Comparison of ENCODE assay signal across 10 mouse cellular contexts in the genomic region with DNA sequence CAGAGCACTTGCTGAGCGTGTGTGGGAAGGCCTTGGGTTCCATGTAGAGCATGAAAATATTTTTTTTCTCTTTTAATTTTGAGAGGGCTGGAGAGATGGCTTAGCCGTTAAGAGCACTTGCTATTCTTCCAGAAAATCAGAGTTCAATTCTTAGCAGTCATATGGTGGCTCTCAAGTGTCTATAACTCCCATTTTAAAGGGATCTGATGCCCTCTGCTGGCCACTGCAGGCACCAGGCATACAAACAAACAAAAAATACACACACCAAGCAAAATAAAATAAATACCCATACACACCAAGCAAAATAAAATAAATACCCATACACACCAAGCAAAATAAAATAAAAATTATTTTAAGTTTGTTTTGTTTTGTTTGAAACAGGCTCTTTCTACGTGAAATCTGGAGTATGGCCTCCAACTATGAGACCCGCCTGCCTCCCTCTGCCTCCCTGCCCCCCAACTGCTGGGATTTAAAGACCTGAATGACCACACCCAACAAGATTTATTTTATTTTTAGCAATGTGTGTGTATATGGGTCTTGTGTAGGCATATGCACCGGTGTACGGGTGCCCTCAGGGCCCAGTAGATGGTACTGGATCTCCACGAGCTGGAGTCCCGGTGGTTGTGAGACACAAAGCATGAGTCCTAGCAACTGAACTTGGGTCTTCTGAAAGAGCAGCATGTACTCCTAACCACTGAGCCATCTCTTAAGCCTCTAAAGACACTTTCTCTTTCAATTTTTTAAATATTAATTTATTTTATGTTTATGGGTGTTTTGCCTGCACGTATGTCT. TPM values are rescaled to one million over a fixed set of nuclear protein-coding genes. Genes with fewer than 3 reads are reported as not detected.
DNase-seq lines count a peak whose midpoint lies in the region; ATAC-seq and TF ChIP-seq lines count a peak whose summit lies in the region.
"Had no signal": no experiment of that assay in that cellular context is flagged by ENCODE, and none has a peak within 500 bp of the region (broad histone marks: within the 10 kb centered on the region; RNA-seq: fewer than 3 reads in every experiment).

No protein-coding gene starts in this region.

- WGBS in hindbrain, embryonic 11.5 days: 71% methylated on average over 9 of the region's 9 CpGs
- 70% methylated on average over 9 of the region's 9 CpGs for WGBS in hindbrain, embryonic 12.5 days
- WGBS in limb, embryonic 11.5 days: 74% methylated on average over 9 of the region's 9 CpGs

- ATAC-seq in hindbrain, embryonic 11.5 days (ENCODE audit: low FRiP score): no peak
- no peak for ATAC-seq in hindbrain, embryonic 12.5 days (ENCODE audit: low FRiP score)
- no peak for ATAC-seq in limb, embryonic 11.5 days (ENCODE audit: insufficient number of reproducible peaks, low FRiP score, low TSS enrichment, low read depth)

- TF ChIP-seq POLR2A in MEL (IDR thresholded peaks at IDR 0.05; ENCODE audit: control insufficient read depth in 1 of 2, insufficient read depth in 1 of 2, low read depth in 1 of 2, low read length in 2 of 2, poor library complexity in 1 of 2): no peak

- no peak overlapping the region for H3K27ac ChIP-seq in hindbrain, embryonic 11.5 days (ENCODE audit: low read depth, low read length)
- H3K27ac ChIP-seq in hindbrain, embryonic 12.5 days: no peak overlapping the region
- H3K27ac ChIP-seq in MEL (ENCODE audit: control insufficient read depth, low read depth, low read length): no peak overlapping the region
- H3K27ac ChIP-seq in limb, embryonic 11.5 days (replicated peaks; ENCODE audit: low read depth, low read length): no peak overlapping the region
- H3K27ac ChIP-seq: embryonic facial prominence, embryonic 12.5 days had no signal

- H3K4me3 ChIP-seq in hindbrain, embryonic 11.5 days (ENCODE audit: low read depth, low read length): no peak overlapping the region
- H3K4me3 ChIP-seq in hindbrain, embryonic 12.5 days: no peak overlapping the region
- peak overlapping the region; percentile 14 to 26 for H3K4me3 ChIP-seq in MEL (ENCODE audit: control insufficient read depth in 1 of 2, insufficient read depth in 1 of 2, low read depth in 2 of 2, low read length in 2 of 2)
- no peak overlapping the region for H3K4me3 ChIP-seq in limb, embryonic 11.5 days (ENCODE audit: low read depth, low read length)
- H3K4me3 ChIP-seq: embryonic facial prominence, embryonic 12.5 days had no signal

- peak; percentile 62 to 81 (median 81) for TF ChIP-seq CTCF in MEL (IDR thresholded peaks at IDR 0.05 in 2 of 3, conservative IDR thresholded peaks at IDR 0.05 in 1 of 3; ENCODE audit: control insufficient read depth in 1 of 3, insufficient read depth in 1 of 3, low read depth in 2 of 3, low read length in 3 of 3, poor library complexity in 1 of 3, severe bottlenecking in 1 of 3)

- TF ChIP-seq EP300 in MEL (IDR thresholded peaks at IDR 0.05; ENCODE audit: low read depth in 1 of 2, low read length in 2 of 2): no peak

- no peaks in the 10 kb centered on the region for H3K9me3 ChIP-seq in hindbrain, embryonic 11.5 days (ENCODE audit: control insufficient read depth, low read length)
- no peaks in the 10 kb centered on the region for H3K9me3 ChIP-seq in hindbrain, embryonic 12.5 days (replicated peaks)
- no peaks in the 10 kb centered on the region for H3K9me3 ChIP-seq in MEL (replicated peaks; ENCODE audit: insufficient read depth, low read length)
- H3K9me3 ChIP-seq in limb, embryonic 11.5 days (ENCODE audit: control insufficient read depth, low read length): no peaks in the 10 kb centered on the region
- H3K9me3 ChIP-seq: embryonic facial prominence, embryonic 12.5 days had no signal

- H3K4me1 ChIP-seq in hindbrain, embryonic 11.5 days (replicated peaks; ENCODE audit: control insufficient read depth, insufficient read depth, low read length): no peaks in the 10 kb centered on the region
- H3K4me1 ChIP-seq in hindbrain, embryonic 12.5 days: 0 out of 2 replicates have a peak, but pooled peaks cover 5% of the 10 kb centered on the region
- H3K4me1 ChIP-seq in MEL (ENCODE audit: control insufficient read depth in 1 of 2, insufficient read depth in 2 of 2, low read length in 2 of 2): peaks cover 0 to 8% of the 10 kb centered on the region in 2 experiments; a peak in 2 of 4 replicates
- peaks cover 4% of the 10 kb centered on the region; the same call in 1 of the 2 replicates for H3K4me1 ChIP-seq in limb, embryonic 11.5 days (ENCODE audit: control insufficient read depth, insufficient read depth, low read length)

- TF ChIP-seq RAD21 in MEL (IDR thresholded peaks at IDR 0.05; ENCODE audit: low read depth, low read length): peak; percentile 80

- no peak overlapping the region for H3K9ac ChIP-seq in hindbrain, embryonic 11.5 days (ENCODE audit: low read depth, low read length)
- no peak overlapping the region for H3K9ac ChIP-seq in hindbrain, embryonic 12.5 days
- H3K9ac ChIP-seq in MEL (ENCODE audit: control insufficient read depth, low read depth, low read length, poor library complexity, severe bottlenecking): peak overlapping the region; percentile 33; the same call in 1 of the 2 replicates
- no peak overlapping the region for H3K9ac ChIP-seq in limb, embryonic 11.5 days (ENCODE audit: low read length)

- H3K79me2 ChIP-seq in MEL (ENCODE audit: control insufficient read depth, insufficient read depth, low read length, poor library complexity): no peaks in the 10 kb centered on the region

- H3K4me2 ChIP-seq in hindbrain, embryonic 11.5 days (replicated peaks; ENCODE audit: low read depth, low read length): no peak overlapping the region
- H3K4me2 ChIP-seq in hindbrain, embryonic 12.5 days (replicated peaks): no peak overlapping the region
- no peak overlapping the region for H3K4me2 ChIP-seq in limb, embryonic 11.5 days (ENCODE audit: low read depth, severe bottlenecking)

- no peaks in the 10 kb centered on the region for H3K27me3 ChIP-seq in hindbrain, embryonic 11.5 days (ENCODE audit: control insufficient read depth, insufficient read depth, low read length)
- H3K27me3 ChIP-seq in hindbrain, embryonic 12.5 days: peaks cover 3% of the 10 kb centered on the region; the same call in 1 of the 2 replicates
- H3K27me3 ChIP-seq in MEL (ENCODE audit: control insufficient read depth in 1 of 2, insufficient read depth in 2 of 2, low read length in 2 of 2): no peaks in the 10 kb centered on the region
- H3K27me3 ChIP-seq in limb, embryonic 11.5 days (ENCODE audit: control insufficient read depth, insufficient read depth, low read length): no peaks in the 10 kb centered on the region
- H3K27me3 ChIP-seq: embryonic facial prominence, embryonic 12.5 days had no signal

- H3K36me3 ChIP-seq in hindbrain, embryonic 11.5 days (ENCODE audit: control insufficient read depth, insufficient read depth, low read length): no peaks in the 10 kb centered on the region
- H3K36me3 ChIP-seq in hindbrain, embryonic 12.5 days: no peaks in the 10 kb centered on the region
- H3K36me3 ChIP-seq in MEL (ENCODE audit: control insufficient read depth in 1 of 2, insufficient read depth in 2 of 2, low read length in 2 of 2): no peaks in the 10 kb centered on the region; a peak in 1 of 4 replicates
- H3K36me3 ChIP-seq in limb, embryonic 11.5 days (ENCODE audit: control insufficient read depth, insufficient read depth, low read length): no peaks in the 10 kb centered on the region
- H3K36me3 ChIP-seq: embryonic facial prominence, embryonic 12.5 days had no signal

- peak; percentile 73 for DNase-seq in hindbrain, embryonic 11.5 days (ENCODE audit: low spot score)
- peak; percentile 68 for DNase-seq in A20 (ENCODE audit: low read depth, low spot score)
- peak; percentile 77 for DNase-seq in MEL (ENCODE audit: low read depth, low spot score)
- DNase-seq in embryo, embryonic 10 days (ENCODE audit: low spot score): peak; percentile 83
- DNase-seq in limb, embryonic 11.5 days (ENCODE audit: low spot score): peak; percentile 79
- DNase-seq in natural killer cell, adult 2 months (ENCODE audit: low spot score in 2 of 2): peak; percentile 13 to 55
- DNase-seq in urinary bladder, adult 2 months (ENCODE audit: low spot score): no peak

TF ChIP-seq in MEL, 35 proteins besides CTCF, POLR2A, EP300 and RAD21:
- TF ChIP-seq SIN3A (IDR thresholded peaks at IDR 0.05; ENCODE audit: low read length): peak; percentile 29; the same call in 1 of the 2 replicates
- TF ChIP-seq SMC3 (IDR thresholded peaks at IDR 0.05; ENCODE audit: low read depth, low read length): peak; percentile 71
- TF ChIP-seq MYC (IDR thresholded peaks at IDR 0.05; ENCODE audit: low read depth, low read length): no peak
- TF ChIP-seq MAFK (IDR thresholded peaks at IDR 0.05; ENCODE audit: borderline replicate concordance, low read depth, low read length): no peak
- peak; percentile 66 for TF ChIP-seq ZC3H11A (IDR thresholded peaks at IDR 0.05; ENCODE audit: low read depth, low read length)
TF ChIP-seq in MEL: peak in this region for 3.

RNA-seq across cellular contexts. Expression of a gene that starts 16.8 kb away (rescaled TPM):
- 1,515 and 1,668 TPM in 2 replicates for polyA plus RNA-seq in hindbrain, embryonic 11.5 days (2014; fragmentation: Nextera tagmentation; extraction: Ambion mirVana)
- 1,309 and 1,398 TPM in 2 replicates for polyA plus RNA-seq in hindbrain, embryonic 12.5 days (2016; fragmentation: Nextera tagmentation; extraction: Ambion mirVana)
- 254 and 516 TPM in 2 replicates for total RNA-seq in MEL (2012; rRNA removed)
- 1,000 to 10,000 TPM in 1 of 2 experiments, 100 to 1,000 TPM in 1; 737 to 5,492 TPM for polyA plus RNA-seq in MEL (2012; ENCODE audit: insufficient read depth in 1 of 2, insufficient read length in 2 of 2, low read depth in 1 of 2, low replicate concordance in 2 of 2, missing spikeins in 1 of 2)
- 2,196 and 2,311 TPM in 2 replicates for polyA plus RNA-seq in limb, embryonic 11.5 days (2014; fragmentation: Nextera tagmentation; extraction: Ambion mirVana)
- 340 and 364 TPM in 2 replicates for polyA plus RNA-seq in urinary bladder, adult 2 months (2012; rRNA removed)

RNA-seq across cellular contexts. Expression of a gene that starts 18.6 kb away (rescaled TPM):
- polyA plus RNA-seq in hindbrain, embryonic 11.5 days (2014; fragmentation: Nextera tagmentation; extraction: Ambion mirVana): 0.21 TPM in 1 of 2 replicates, not detected in the other
- 0.41 TPM in 1 of 2 replicates, not detected in the other for polyA plus RNA-seq in hindbrain, embryonic 12.5 days (2016; fragmentation: Nextera tagmentation; extraction: Ambion mirVana)
- not detected in 2 replicates for total RNA-seq in MEL (2012; rRNA removed)
- polyA plus RNA-seq in MEL (2012; ENCODE audit: insufficient read depth in 1 of 2, insufficient read length in 2 of 2, low read depth in 1 of 2, low replicate concordance in 2 of 2, missing spikeins in 1 of 2): under 1 TPM in 1 of 2 experiments, not detected in 1; 0.19 TPM
- polyA plus RNA-seq in limb, embryonic 11.5 days (2014; fragmentation: Nextera tagmentation; extraction: Ambion mirVana): 0.09 and 0.34 TPM in 2 replicates
- not detected in 2 replicates for polyA plus RNA-seq in urinary bladder, adult 2 months (2012; rRNA removed)
- total RNA-seq: left cerebral cortex, postnatal 25 days had no signal

Comparison
In these comparisons a context has a peak if more than half of its experiments do, and no peak if none do; other contexts are left out.
1. H3K4me3 ChIP-seq: peak in MEL (2 of 2); none in hindbrain, embryonic 11.5 days (single experiment), hindbrain, embryonic 12.5 days (single experiment) and limb, embryonic 11.5 days (single experiment).